Mouse (Mus musculus): ENCODE results near the gene Mef2c. TPM values are rescaled to one million over a fixed set of nuclear protein-coding genes. Genes with fewer than 3 reads are reported as not detected.

The Mef2c gene
- total and polyA plus RNA-seq, 3 experiments = 99.9 to 159 (median 107) TPM

DNA sequence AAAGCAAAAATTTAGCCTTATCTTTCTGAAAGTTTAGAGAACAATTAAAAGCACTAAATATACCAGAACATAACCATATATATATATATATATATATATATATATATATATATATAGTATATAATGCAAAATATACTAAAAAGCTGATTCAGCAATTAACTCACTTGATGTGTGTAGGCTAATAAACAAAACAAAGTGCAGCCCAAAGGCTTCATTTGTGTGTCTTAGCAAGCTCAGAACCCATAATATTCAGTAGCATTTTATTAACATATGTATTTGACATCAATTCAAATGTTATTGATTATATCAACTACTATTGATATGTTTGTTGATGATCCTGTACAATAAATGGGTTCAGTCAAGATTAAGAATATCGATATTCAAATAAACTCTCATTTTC, 3.9 kb downstream of the Mef2c start:
- in situ Hi-C loops (cut with MboI; ENCODE audit: low pct_ligation_motif_present, low pct_unique_long_range_greater_than_20kb, low sequenced_read_pairs) = no loop called here
- H3K79me2 ChIP-seq (replicated peaks; ENCODE audit: control insufficient read depth, extremely low read depth, insufficient read depth, poor library complexity, severe bottlenecking) = no peaks in the 10 kb centered on the region
- DNase-seq (ENCODE audit: extremely low read depth) = no peak
- dilution Hi-C loops (cut with MboI; ENCODE audit: extremely low pct_ligation_motif_present, extremely low pct_unique_long_range_greater_than_20kb, low sequenced_read_pairs) = no loop called here
- H3K9ac ChIP-seq (ENCODE audit: insufficient read depth, low read depth) = no peak overlapping the region
- no peak overlapping the region for H3K27ac ChIP-seq (ENCODE audit: insufficient read depth, low read depth)
- no peaks in the 10 kb centered on the region for H3K9me3 ChIP-seq (replicated peaks; ENCODE audit: low read length)
- H3K27me3 ChIP-seq (replicated peaks) = no peaks in the 10 kb centered on the region
- H3K4me3 ChIP-seq (replicated peaks in 1 of 3; ENCODE audit: low read depth in 2 of 3, low read length in 2 of 3, poor library complexity in 1 of 3) = no peak overlapping the region
- no peak overlapping the region for H3K4me2 ChIP-seq (ENCODE audit: insufficient read depth, low read depth, poor library complexity, severe bottlenecking)
- TF ChIP-seq MAZ (IDR thresholded peaks at IDR 0.05; ENCODE audit: low read depth, low read length) = no peak
- TF ChIP-seq MAFK (IDR thresholded peaks at IDR 0.05; ENCODE audit: insufficient replicate concordance, low read length) = peak; percentile 68
- no peaks in the 10 kb centered on the region for H3K36me3 ChIP-seq (replicated peaks in 1 of 2; ENCODE audit: control insufficient read depth in 1 of 2, insufficient read depth in 1 of 2, low read length in 1 of 2)
- no peaks in the 10 kb centered on the region for H3K4me1 ChIP-seq (ENCODE audit: control insufficient read depth in 1 of 2, insufficient read depth in 2 of 2)

DNA sequence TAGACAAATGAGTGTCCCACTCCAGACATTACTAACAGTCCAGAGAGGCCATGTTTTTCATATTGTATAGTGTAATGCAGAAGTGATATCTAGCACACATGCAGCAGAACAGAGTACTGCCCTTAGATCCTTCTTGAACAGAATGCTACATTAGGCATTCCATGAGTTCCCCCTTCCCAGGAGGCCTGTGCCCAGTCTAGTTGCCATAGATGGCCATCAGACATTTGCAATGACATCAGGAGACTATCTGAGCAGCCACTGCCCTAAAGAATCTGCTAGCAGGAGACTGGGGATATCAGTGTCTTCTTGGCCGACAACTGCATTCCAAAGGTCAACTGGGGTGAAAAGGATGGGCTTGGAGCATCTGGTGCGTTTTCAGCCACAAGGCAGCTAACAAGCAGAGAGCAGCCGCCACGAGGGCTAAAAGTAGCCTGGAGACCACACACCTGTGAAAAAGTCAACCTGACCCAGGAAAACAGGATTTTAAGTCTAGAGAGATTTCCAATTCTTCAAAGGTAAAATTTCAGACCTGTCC, 11.2 kb downstream of the Mef2c start:
- in situ Hi-C loops (cut with MboI; ENCODE audit: low pct_ligation_motif_present, low pct_unique_long_range_greater_than_20kb, low sequenced_read_pairs) = no loop called here
- DNase-seq (ENCODE audit: extremely low read depth) = no peak
- dilution Hi-C loops (cut with MboI; ENCODE audit: extremely low pct_ligation_motif_present, extremely low pct_unique_long_range_greater_than_20kb, low sequenced_read_pairs) = no loop called here
- TF ChIP-seq ELF1 (IDR thresholded peaks at IDR 0.05; ENCODE audit: low read depth, low read length) (no peak), CHD2 (IDR thresholded peaks at IDR 0.05; ENCODE audit: low read length) (no peak), HCFC1 (IDR thresholded peaks at IDR 0.05; ENCODE audit: low read depth, low read length) (no peak), RAD21 (IDR thresholded peaks at IDR 0.05; ENCODE audit: low read depth, low read length) (no peak), IRF4 (IDR thresholded peaks at IDR 0.05; ENCODE audit: low read depth, low read length) (no peak), SMC3 (IDR thresholded peaks at IDR 0.05; ENCODE audit: low read depth, low read length) (no peak), TBP (conservative IDR thresholded peaks at IDR 0.05; ENCODE audit: low read depth, low read length) (no peak), E2F4 (IDR thresholded peaks at IDR 0.05; ENCODE audit: insufficient replicate concordance, low read depth, low read length) (no peak), ZC3H11A (IDR thresholded peaks at IDR 0.05; ENCODE audit: low read depth, low read length) (no peak), ZMIZ1 (IDR thresholded peaks at IDR 0.05; ENCODE audit: low read depth, low read length) (no peak), GABPA (IDR thresholded peaks at IDR 0.05; ENCODE audit: insufficient replicate concordance, low read depth, low read length) (no peak), ZNF384 (IDR thresholded peaks at IDR 0.05; ENCODE audit: low read depth, low read length) (no peak), MAZ (IDR thresholded peaks at IDR 0.05; ENCODE audit: low read depth, low read length) (no peak)
- H3K9ac ChIP-seq (ENCODE audit: insufficient read depth, low read depth) = no peak overlapping the region
- H3K27ac ChIP-seq (ENCODE audit: insufficient read depth, low read depth) = no peak overlapping the region
- no peaks in the 10 kb centered on the region for H3K4me1 ChIP-seq (ENCODE audit: control insufficient read depth in 1 of 2, insufficient read depth in 2 of 2)
- H3K9me3 ChIP-seq (replicated peaks; ENCODE audit: low read length) = no peaks in the 10 kb centered on the region
- no peak overlapping the region for H3K4me3 ChIP-seq (replicated peaks in 1 of 3; ENCODE audit: low read depth in 2 of 3, low read length in 2 of 3, poor library complexity in 1 of 3)
- no peak overlapping the region for H3K4me2 ChIP-seq (ENCODE audit: insufficient read depth, low read depth, poor library complexity, severe bottlenecking)
- H3K79me2 ChIP-seq (replicated peaks; ENCODE audit: control insufficient read depth, extremely low read depth, insufficient read depth, poor library complexity, severe bottlenecking) = no peaks in the 10 kb centered on the region
- no peaks in the 10 kb centered on the region for H3K27me3 ChIP-seq (replicated peaks)
- H3K36me3 ChIP-seq (replicated peaks in 1 of 2; ENCODE audit: control insufficient read depth in 1 of 2, insufficient read depth in 1 of 2, low read length in 1 of 2) = no peaks in the 10 kb centered on the region

Data from CH12.LX (cell line).